Mouse (Mus musculus) kidney, postnatal 0 days (tissue): Measurements from ENCODE around the gene Scimp. TPM values are rescaled to one million over a fixed set of nuclear protein-coding genes. Genes with fewer than 3 reads are reported as not detected.
A peak's percentile ranks its signal among the peaks of the same experiment; 100 is the strongest.
"Not testable (repeated sequence)": the region's sequence is repeated elsewhere in the genome, so short reads cannot be mapped to it uniquely, and the experiment has no call there.

Experiments
- ATAC-seq: fragments of 200-750 bp; cut with Nextera tagmentation; replicated peaks from 2 replicates; pipeline ENCODE4 v1.8.0; 2017; ENCODE audit warnings: low read depth, moderate number of reproducible peaks, moderate TSS enrichment, moderate library complexity; ENCODE audit not compliant: low FRiP score
- DNase-seq: peaks from one replicate; pipeline ENCODE4 v3.0.0-alpha.2; 2016; ENCODE audit warnings: low spot score
- H3K27ac ChIP-seq: fragments of 300-500 bp; sonication (generic); 2 replicates; pipeline ENCODE4 v1.5.1; 2014; ENCODE audit warnings: mild to moderate bottlenecking
- H3K27me3 ChIP-seq: fragments of 300-500 bp; sonication (generic); 2 replicates; pipeline ENCODE4 v1.6.1; 2014; ENCODE audit warnings: low read length, mixed read lengths; ENCODE audit not compliant: insufficient read depth
- H3K36me3 ChIP-seq: fragments of 300-500 bp; sonication (generic); 2 replicates; pipeline ENCODE4 v1.6.1; 2014; ENCODE audit warnings: low read length, mixed read lengths; ENCODE audit not compliant: insufficient read depth
- H3K4me1 ChIP-seq: fragments of 300-500 bp; sonication (generic); replicated peaks from 2 replicates; pipeline ENCODE4 v1.6.1; 2014; ENCODE audit warnings: antibody characterized with exemption, low read length, mixed read lengths; ENCODE audit not compliant: insufficient read depth
- H3K4me2 ChIP-seq: fragments of 300-500 bp; sonication (generic); 2 replicates; pipeline ENCODE4 v1.6.1; 2014; ENCODE audit warnings: mild to moderate bottlenecking, low read length, moderate library complexity, mixed read lengths
- H3K4me3 ChIP-seq: fragments of 300-500 bp; sonication (generic); replicated peaks from 2 replicates; pipeline ENCODE4 v1.5.1; 2014; ENCODE audit warnings: low read depth, low read length
- H3K9ac ChIP-seq: fragments of 300-500 bp; sonication (generic); 2 replicates; pipeline ENCODE4 v1.6.1; 2014; ENCODE audit warnings: low read depth, low read length
- H3K9me3 ChIP-seq: fragments of 300-500 bp; sonication (generic); replicated peaks from 2 replicates; pipeline ENCODE4 v1.6.1; 2016; ENCODE audit warnings: low read length, inconsistent platforms, mixed read lengths
- CTCF ChIP-seq: IDR thresholded peaks from 2 replicates; pipeline ENCODE4 v1.5.1; 2016; ENCODE audit warnings: antibody characterized with exemption, low read depth, mild to moderate bottlenecking, moderate library complexity
- WGBS: fragments of 180-500 bp; shearing (Covaris S2); extraction: QIAGEN DNeasy Blood & Tissue Kit; methylation state at CpG from one replicate; pipeline ENCODE4 v1.1.7; 2014; 5-methylcytosine and 5-hydroxymethylcytosine counted together
- polyA plus RNA-seq: library from polyadenylated mRNA; unstranded; fragments of >200 nt; fragmentation: Nextera tagmentation; extraction: Ambion mirVana; gene quantifications from 2 replicates; pipeline ENCODE4 v1.2.1, GENCODE M21; 2015

The Scimp gene
- polyA plus RNA-seq, 1 experiment from 2014 or later, result 0.84 TPM

DNA sequence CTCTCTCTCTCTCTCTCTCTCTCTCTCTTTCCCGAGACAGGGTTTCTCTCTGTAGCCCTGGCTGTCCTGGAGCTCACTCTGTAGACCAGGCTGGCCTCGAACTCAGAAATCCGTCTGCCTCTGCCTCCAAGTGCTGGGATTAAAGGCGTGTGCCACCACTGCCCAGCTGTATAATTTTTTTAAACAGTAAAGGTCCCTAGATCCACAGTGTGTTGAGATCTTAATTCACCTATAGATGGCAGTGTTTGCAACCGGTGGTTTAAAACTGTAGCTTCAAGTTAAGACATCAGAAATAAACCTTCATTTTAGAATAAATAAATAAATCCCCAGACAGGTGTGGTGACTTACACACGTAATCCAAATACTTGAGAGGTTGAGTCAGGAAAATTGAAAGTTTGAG is 34.3 kb downstream of the Scimp start:
- peak; percentile 83 for DNase-seq
- WGBS, result 25% methylated on average over 6 of the region's 6 CpGs

DNA sequence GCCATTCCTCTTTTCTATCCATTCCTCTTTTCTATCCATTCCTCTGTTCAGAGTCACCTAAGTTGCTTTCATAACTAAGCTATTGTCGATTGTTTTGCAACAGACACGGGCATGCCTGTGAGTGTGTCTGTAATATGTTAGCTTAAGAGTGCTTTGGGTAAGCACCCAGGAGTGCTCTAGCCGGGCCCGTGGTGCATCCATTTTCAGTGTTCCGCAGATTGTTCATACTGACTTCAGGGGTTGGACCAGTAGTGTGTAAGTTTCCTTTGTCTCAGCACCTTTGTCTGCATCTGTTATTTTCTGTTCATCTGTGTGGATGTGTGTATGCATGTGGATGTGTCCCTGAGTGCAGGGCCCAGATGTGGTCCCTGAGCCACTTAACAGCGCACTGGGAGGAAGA is 34.8 kb downstream of the Scimp start:
- H3K4me1 ChIP-seq, result no peaks in the 10 kb centered on the region
- WGBS, result 69% methylated on average over 6 of the region's 6 CpGs
- H3K27ac ChIP-seq, result no peak overlapping the region
- ATAC-seq (no peak), DNase-seq (no peak)
- no peak overlapping the region for H3K9ac ChIP-seq
- H3K4me3 ChIP-seq, result no peak overlapping the region
- no peak overlapping the region for H3K4me2 ChIP-seq
- no peaks in the 10 kb centered on the region for H3K9me3 ChIP-seq
- no peaks in the 10 kb centered on the region for H3K27me3 ChIP-seq
- TF ChIP-seq CTCF, result no peak
- no peaks in the 10 kb centered on the region for H3K36me3 ChIP-seq

More for the DNA sequence above, 34.3 kb downstream of the Scimp start:
- not testable (repeated sequence) for H3K4me2 ChIP-seq, ATAC-seq, H3K27ac ChIP-seq, H3K27me3 ChIP-seq, H3K4me3 ChIP-seq, H3K9me3 ChIP-seq, H3K36me3 ChIP-seq, H3K9ac ChIP-seq, H3K4me1 ChIP-seq
- TF ChIP-seq CTCF, result peak; percentile 71

DNA sequence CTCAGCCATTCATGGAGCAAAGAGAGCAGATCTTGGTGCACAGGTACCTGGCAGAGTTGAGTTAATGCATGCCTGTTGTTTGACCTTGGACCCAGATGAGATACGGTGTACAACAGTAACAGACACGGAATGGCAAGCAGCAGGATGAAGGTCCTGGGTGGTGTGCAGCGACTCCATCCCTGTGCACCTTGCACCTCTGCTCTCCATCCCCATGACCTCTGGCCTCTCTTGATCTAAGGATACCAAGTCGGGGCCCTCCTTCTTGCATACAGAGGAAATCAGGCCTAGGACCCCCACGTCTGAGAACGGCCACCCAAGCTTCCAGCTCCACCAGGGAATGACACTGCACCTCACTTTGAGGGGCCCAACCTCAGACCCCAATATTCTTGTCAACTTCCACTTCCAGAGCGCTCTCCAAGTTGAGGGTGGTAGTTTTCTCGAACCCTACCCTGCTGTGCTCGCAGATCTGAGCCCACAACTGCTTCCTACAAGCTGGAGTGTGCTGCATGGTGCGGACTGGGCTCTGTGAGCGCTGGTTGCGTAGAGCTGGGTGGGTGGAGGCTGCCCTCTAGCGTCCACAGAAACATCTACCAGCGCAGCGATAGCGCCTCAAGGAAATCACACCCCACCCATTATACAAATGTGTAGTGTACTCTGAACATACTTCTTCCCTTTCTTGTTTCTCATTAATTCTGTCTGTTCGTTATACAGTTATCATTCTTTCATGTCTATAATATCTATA is 35.4 kb downstream of the Scimp start:
- TF ChIP-seq CTCF, result peak; percentile 94
- Histone ChIP-seq H3K4me3 (no peak overlapping the region), H3K4me2 (no peak overlapping the region), H3K4me1 (no peaks in the 10 kb centered on the region), H3K27ac (no peak overlapping the region), H3K9ac (no peak overlapping the region), H3K27me3 (no peaks in the 10 kb centered on the region), H3K36me3 (peaks cover 2% of the 10 kb centered on the region; the same call in 1 of the 2 replicates), H3K9me3 (no peaks in the 10 kb centered on the region)
- DNase-seq (peak; percentile 91), ATAC-seq (peak; percentile 65)
- 28% methylated on average over 17 of the region's 17 CpGs for WGBS

DNA sequence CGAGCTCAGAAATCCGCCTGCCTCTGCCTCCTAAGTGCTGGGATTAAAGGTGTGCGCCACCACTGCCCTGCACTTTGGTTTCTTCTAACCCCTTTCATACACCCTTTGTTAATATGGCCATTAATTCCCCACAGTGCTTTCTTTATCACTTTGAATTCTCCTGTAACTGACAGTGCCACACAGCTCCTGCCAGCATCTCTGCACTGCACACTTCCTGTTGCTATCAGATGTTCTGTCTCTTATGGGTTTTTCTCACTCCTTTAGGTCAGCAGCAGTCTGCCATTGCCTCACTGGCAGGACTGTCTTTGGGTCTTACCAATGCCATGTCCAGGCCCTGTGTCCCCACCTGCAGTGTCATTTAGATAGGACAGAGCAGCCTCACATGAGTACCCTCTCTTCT is 41.6 kb downstream of the Scimp start:
- H3K27me3 ChIP-seq, result no peaks in the 10 kb centered on the region
- no peak overlapping the region for H3K27ac ChIP-seq
- peaks cover 10% of the 10 kb centered on the region; the same call in 1 of the 2 replicates for H3K36me3 ChIP-seq
- no peak overlapping the region for H3K9ac ChIP-seq
- no peak for DNase-seq
- no peak overlapping the region for H3K4me2 ChIP-seq
- 0 out of 2 replicates have a peak, but pooled peaks cover 3% of the 10 kb centered on the region for H3K4me1 ChIP-seq
- H3K9me3 ChIP-seq, result no peaks in the 10 kb centered on the region
- no peak for ATAC-seq
- no peak overlapping the region for H3K4me3 ChIP-seq
- no peak for TF ChIP-seq CTCF
- WGBS, result 98% methylated on average over 3 of the region's 3 CpGs

DNA sequence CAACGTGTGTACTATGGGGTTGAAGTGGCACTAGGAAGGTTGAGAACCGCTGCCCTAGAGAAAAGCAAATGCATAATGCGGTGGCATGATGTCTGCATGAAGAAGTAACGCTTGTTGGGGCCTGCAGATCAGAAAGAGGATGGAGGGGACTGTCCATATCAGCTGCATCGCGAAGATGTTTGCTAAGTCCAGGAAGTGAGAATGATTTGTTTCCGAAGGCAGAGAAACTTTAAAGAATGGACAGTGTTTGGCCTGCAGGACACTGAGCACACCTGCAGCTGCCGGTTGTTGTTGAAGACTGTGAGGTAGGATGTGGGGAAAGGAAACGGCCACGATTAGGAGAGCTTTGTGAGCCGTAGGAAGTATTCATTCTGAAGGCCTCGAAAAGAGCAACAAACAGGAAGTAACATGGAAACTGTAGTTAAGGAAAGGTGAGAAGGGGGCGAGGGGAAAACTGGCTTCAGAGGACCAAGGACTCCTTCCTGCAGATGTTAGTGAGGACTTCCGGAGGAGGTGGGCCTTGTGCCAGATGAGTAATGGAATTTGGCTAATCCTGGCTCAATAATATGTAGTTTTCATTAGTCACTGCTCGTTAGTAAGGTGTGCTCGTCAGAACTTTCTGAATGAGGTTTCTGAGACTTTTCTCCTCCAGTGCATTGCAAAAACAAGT is 46.5 kb downstream of the Scimp start:
- H3K9me3 ChIP-seq, result no peaks in the 10 kb centered on the region
- WGBS, result 69% methylated on average over 16 of the region's 16 CpGs
- peak overlapping the region; percentile 47; the same call in 1 of the 2 replicates for H3K27ac ChIP-seq
- no peaks in the 10 kb centered on the region for H3K27me3 ChIP-seq
- DNase-seq, result peak; percentile 27
- no peak for TF ChIP-seq CTCF
- peak overlapping the region; percentile 5 for H3K4me2 ChIP-seq
- 0 out of 2 replicates have a peak, but pooled peaks cover 4% of the 10 kb centered on the region for H3K4me1 ChIP-seq
- no peak overlapping the region for H3K9ac ChIP-seq
- H3K4me3 ChIP-seq, result no peak overlapping the region
- no peak for ATAC-seq
- H3K36me3 ChIP-seq, result peaks cover 3% of the 10 kb centered on the region; the same call in 1 of the 2 replicates

DNA sequence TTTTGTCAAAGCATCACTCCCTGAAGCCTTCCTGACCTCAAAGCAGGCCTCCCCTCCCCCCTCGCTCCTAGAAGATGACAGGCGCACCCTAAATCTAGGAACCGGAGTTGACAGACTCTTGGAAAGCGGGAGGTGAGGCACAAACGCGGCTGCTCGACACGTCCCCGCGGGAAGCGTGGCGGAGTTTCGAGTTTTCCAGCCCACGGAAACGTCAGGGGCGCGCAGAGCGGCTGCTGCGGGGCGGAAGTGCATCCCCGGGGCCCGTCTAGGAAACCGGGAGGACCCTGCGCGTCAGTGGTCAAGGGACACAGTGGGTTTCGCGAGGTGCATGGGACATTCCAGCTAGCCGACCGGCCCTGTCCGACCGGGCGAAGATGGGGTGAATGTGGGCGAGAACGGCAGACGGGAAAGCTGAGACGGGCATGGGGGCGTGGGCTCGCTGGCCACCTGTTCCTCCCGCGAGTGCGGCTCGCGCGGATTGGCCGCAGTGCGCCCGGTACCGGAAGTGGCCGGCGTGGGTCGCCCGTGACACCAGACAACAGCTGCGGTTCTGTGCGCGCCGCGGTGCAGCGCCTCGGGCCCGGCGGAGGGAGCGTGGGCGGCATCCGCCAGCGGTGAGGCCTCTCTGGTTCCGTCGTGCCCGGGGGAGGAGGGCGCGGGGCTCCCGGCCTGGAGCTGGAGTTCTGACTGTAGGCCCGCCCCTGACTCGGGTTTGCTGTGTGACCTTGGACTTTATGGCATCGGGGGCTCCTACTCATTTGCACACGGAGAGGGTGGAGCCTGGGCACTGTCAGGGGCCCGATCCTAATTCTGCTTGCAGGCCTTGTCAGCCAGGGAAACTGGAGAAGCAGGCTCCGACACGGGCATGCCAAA is 48.2 kb downstream of the Scimp start, which contains the start of gene Zfp3:
Gene Zfp3, plus strand, starts transcription at position 274 of the 873 bp plus-strand sequence.
- Histone ChIP-seq H3K9ac (peak within 1 kb of the TSS; percentile 70), H3K4me1 (0 out of 2 replicates have a peak, but pooled peaks cover 4% of the 10 kb centered on the region), H3K4me3 (peak within 1 kb of the TSS; percentile 53), H3K27ac (peak within 1 kb of the TSS; percentile 89), H3K27me3 (no peaks in the 10 kb centered on the region), H3K36me3 (peaks cover 3% of the 10 kb centered on the region; the same call in 1 of the 2 replicates), H3K9me3 (no peaks in the 10 kb centered on the region), H3K4me2 (peak within 1 kb of the TSS; percentile 67)
- DNase-seq (peak; percentile 88), ATAC-seq (peak; percentile 86)
- no peak for TF ChIP-seq CTCF
- under 1% methylated on average over 74 of the region's 78 CpGs for WGBS
